In the genomic region with DNA sequence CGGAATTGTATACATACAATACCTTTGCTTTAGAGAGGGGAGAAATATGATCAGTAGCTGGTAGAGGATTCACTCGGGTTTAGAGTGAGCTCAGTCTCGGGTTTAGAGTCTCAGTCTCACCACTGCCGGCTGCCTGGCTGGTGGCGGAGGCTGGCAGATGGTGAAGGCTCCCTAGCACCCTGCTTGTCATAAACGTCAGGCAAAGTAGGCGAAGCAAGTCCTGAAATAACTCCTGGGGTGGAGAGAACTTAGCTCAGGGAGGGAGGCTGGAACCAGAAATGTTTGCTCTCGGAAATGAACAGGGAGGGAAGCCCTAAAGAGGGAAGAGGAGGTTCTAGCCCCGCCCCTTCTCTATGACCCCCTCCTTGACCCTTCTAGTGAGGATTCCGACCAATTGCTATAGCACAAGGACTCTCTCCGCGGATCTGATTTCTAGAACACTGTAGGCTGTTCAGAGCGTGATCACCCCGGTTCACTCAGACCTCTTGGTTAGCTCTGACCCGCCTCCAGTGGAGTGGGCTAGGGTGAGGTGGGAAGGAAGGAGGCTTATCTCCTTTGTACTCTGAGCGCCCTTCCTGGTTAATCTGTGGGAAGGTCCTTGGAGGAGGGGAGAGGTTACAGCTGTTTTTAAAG, we compare ENCODE assay signal across 8 mouse cellular contexts. TPM values are rescaled to one million over a fixed set of nuclear protein-coding genes. Genes with fewer than 3 reads are reported as not detected.
A peak's percentile ranks its signal among the peaks of the same experiment; 100 is the strongest.
DNase-seq lines count a peak whose midpoint lies in the region; ATAC-seq and TF ChIP-seq lines count a peak whose summit lies in the region.

No protein-coding gene starts in this region.

- no peaks in the 10 kb centered on the region for H3K36me3 ChIP-seq in spleen, adult 2 months (ENCODE audit: control insufficient read depth, insufficient read depth, low read length)
- no peaks in the 10 kb centered on the region for H3K36me3 ChIP-seq in kidney, embryonic 16.5 days (ENCODE audit: insufficient read depth, low read length)
- no peaks in the 10 kb centered on the region for H3K36me3 ChIP-seq in lung, embryonic 15.5 days

- H3K4me2 ChIP-seq in kidney, embryonic 16.5 days (replicated peaks; ENCODE audit: low read depth, low read length) = peak overlapping the region; percentile 5
- peak overlapping the region; percentile 34 for H3K4me2 ChIP-seq in lung, embryonic 15.5 days

- H3K27ac ChIP-seq in spleen, adult 2 months (ENCODE audit: insufficient read depth, low read length) = peak overlapping the region; percentile 18; the same call in 1 of the 2 replicates
- H3K27ac ChIP-seq in kidney, embryonic 16.5 days (ENCODE audit: low read length) = peak overlapping the region; percentile 6; the same call in 1 of the 2 replicates
- H3K27ac ChIP-seq in lung, embryonic 15.5 days = peak overlapping the region; percentile 76

- no peak overlapping the region for H3K4me3 ChIP-seq in spleen, adult 2 months (ENCODE audit: extremely low read depth, insufficient read depth, insufficient read length)
- H3K4me3 ChIP-seq in kidney, embryonic 16.5 days (ENCODE audit: low read length) = no peak overlapping the region
- H3K4me3 ChIP-seq in lung, embryonic 15.5 days = no peak overlapping the region

- TF ChIP-seq POLR2A in spleen, adult 2 months (IDR thresholded peaks at IDR 0.05; ENCODE audit: low read depth, low read length) = no peak

- no peak for TF ChIP-seq CTCF in spleen, adult 2 months (IDR thresholded peaks at IDR 0.05; ENCODE audit: extremely low read depth, insufficient read depth, insufficient read length, insufficient replicate concordance)

- ATAC-seq in kidney, embryonic 16.5 days (ENCODE audit: low FRiP score, low TSS enrichment) = peak; percentile 70
- peak; percentile 62 for ATAC-seq in lung, embryonic 15.5 days (ENCODE audit: borderline replicate concordance, extremely low read depth, low FRiP score, low TSS enrichment)
- no peak for ATAC-seq in erythroblast, adult 5-6 weeks (replicated peaks; ENCODE audit: low FRiP score, poor library complexity, severe bottlenecking)

- no peaks in the 10 kb centered on the region for H3K9me3 ChIP-seq in kidney, embryonic 16.5 days (ENCODE audit: low read length)
- H3K9me3 ChIP-seq in lung, embryonic 15.5 days = no peaks in the 10 kb centered on the region

- H3K9ac ChIP-seq in kidney, embryonic 16.5 days (replicated peaks; ENCODE audit: low read length) = no peak overlapping the region
- H3K9ac ChIP-seq in lung, embryonic 15.5 days = 0 out of 2 replicates have a peak overlapping the region, but pooled peaks have one; percentile 2

- DNase-seq in spleen, adult 2 months (ENCODE audit: low read depth in 1 of 2, low spot score in 2 of 2) = no peak
- DNase-seq in spleen, postnatal 14 days (ENCODE audit: low spot score in 2 of 2) = no peak
- DNase-seq in frontal cortex, postnatal 14 days (ENCODE audit: low spot score in 2 of 2) = peak; percentile 66 to 72
- DNase-seq in testis, postnatal 10 days (ENCODE audit: low spot score) = peak; percentile 68
- no peak for DNase-seq in thymus, postnatal 0 days (ENCODE audit: low spot score)

- 39% methylated on average over 16 of the region's 16 CpGs for WGBS in spleen, adult 2 months
- 13% methylated on average over 16 of the region's 16 CpGs for WGBS in kidney, embryonic 16.5 days
- WGBS in lung, embryonic 15.5 days = 11% methylated on average over 16 of the region's 16 CpGs

- H3K27me3 ChIP-seq in spleen, adult 2 months (ENCODE audit: control insufficient read depth, insufficient read depth, low read length) = no peaks in the 10 kb centered on the region
- no peaks in the 10 kb centered on the region for H3K27me3 ChIP-seq in kidney, embryonic 16.5 days (ENCODE audit: insufficient read depth, low read length)
- no peaks in the 10 kb centered on the region for H3K27me3 ChIP-seq in lung, embryonic 15.5 days

- H3K4me1 ChIP-seq in spleen, adult 2 months (ENCODE audit: control insufficient read depth, insufficient read depth, insufficient read length) = no peaks in the 10 kb centered on the region
- peaks cover 8% of the 10 kb centered on the region for H3K4me1 ChIP-seq in kidney, embryonic 16.5 days (ENCODE audit: insufficient read depth, low read length)
- peaks cover 20% of the 10 kb centered on the region for H3K4me1 ChIP-seq in lung, embryonic 15.5 days

RNA-seq across cellular contexts. Expression of gene Arl4d, which starts 7.8 kb away (rescaled TPM):
- 9.1 and 11.5 TPM in 2 replicates for polyA plus RNA-seq in spleen, adult 2 months (2012; rRNA removed)
- polyA plus RNA-seq in kidney, embryonic 16.5 days (2015; fragmentation: Nextera tagmentation; extraction: Ambion mirVana) = 5.1 and 6.4 TPM in 2 replicates
- polyA plus RNA-seq in lung, embryonic 15.5 days (2015; fragmentation: Nextera tagmentation; extraction: Ambion mirVana) = 4.4 and 4.9 TPM in 2 replicates
- 3.0 and 3.1 TPM in 2 replicates for polyA plus RNA-seq in thymus, postnatal 0 days (2015; fragmentation: Nextera tagmentation; extraction: Ambion mirVana)
- not detected in 2 replicates for total RNA-seq in erythroblast, adult 5-6 weeks (2015; ENCODE audit: low replicate concordance)
- 0.85 and 1.5 TPM in 2 replicates for total RNA-seq in erythroblast, adult 5-6 weeks (2017; ENCODE audit: low replicate concordance)

RNA-seq across cellular contexts. Expression of gene Rdm1, which starts 46.1 kb away (rescaled TPM):
- polyA plus RNA-seq in spleen, adult 2 months (2012; rRNA removed) = 17.6 and 18.8 TPM in 2 replicates
- 41.7 and 43.1 TPM in 2 replicates for polyA plus RNA-seq in kidney, embryonic 16.5 days (2015; fragmentation: Nextera tagmentation; extraction: Ambion mirVana)
- 46.5 and 49.8 TPM in 2 replicates for polyA plus RNA-seq in lung, embryonic 15.5 days (2015; fragmentation: Nextera tagmentation; extraction: Ambion mirVana)
- polyA plus RNA-seq in thymus, postnatal 0 days (2015; fragmentation: Nextera tagmentation; extraction: Ambion mirVana) = 44.5 and 46.0 TPM in 2 replicates
- total RNA-seq in erythroblast, adult 5-6 weeks (2015; ENCODE audit: low replicate concordance) = 6.7 and 18.6 TPM in 2 replicates
- 4.6 and 6.2 TPM in 2 replicates for total RNA-seq in erythroblast, adult 5-6 weeks (2017; ENCODE audit: low replicate concordance)

RNA-seq across cellular contexts. Expression of gene Dhx8, which starts 59.6 kb away (rescaled TPM):
- polyA plus RNA-seq in spleen, adult 2 months (2012; rRNA removed) = 11.2 and 12.4 TPM in 2 replicates
- 31.3 and 33.2 TPM in 2 replicates for polyA plus RNA-seq in kidney, embryonic 16.5 days (2015; fragmentation: Nextera tagmentation; extraction: Ambion mirVana)
- 29.0 and 31.2 TPM in 2 replicates for polyA plus RNA-seq in lung, embryonic 15.5 days (2015; fragmentation: Nextera tagmentation; extraction: Ambion mirVana)
- 42.9 and 53.5 TPM in 2 replicates for polyA plus RNA-seq in thymus, postnatal 0 days (2015; fragmentation: Nextera tagmentation; extraction: Ambion mirVana)
- 32.0 and 32.9 TPM in 2 replicates for total RNA-seq in erythroblast, adult 5-6 weeks (2015; ENCODE audit: low replicate concordance)
- total RNA-seq in erythroblast, adult 5-6 weeks (2017; ENCODE audit: low replicate concordance) = 47.7 and 77.6 TPM in 2 replicates

Comparison
In these comparisons a context has a peak if more than half of its experiments do, and no peak if none do; other contexts are left out.
1. DNase-seq: peak in frontal cortex, postnatal 14 days (2 of 2) and testis, postnatal 10 days (single experiment); none in spleen, adult 2 months (0 of 2), spleen, postnatal 14 days (0 of 2) and thymus, postnatal 0 days (single experiment).
2. H3K27ac ChIP-seq: peak in every context shown above with its lines; median percentile 76 in lung, embryonic 15.5 days; 18 in spleen, adult 2 months; 6 in kidney, embryonic 16.5 days.